Comparison of ENCODE assay signal across 24 mouse cellular contexts in the genomic region with DNA sequence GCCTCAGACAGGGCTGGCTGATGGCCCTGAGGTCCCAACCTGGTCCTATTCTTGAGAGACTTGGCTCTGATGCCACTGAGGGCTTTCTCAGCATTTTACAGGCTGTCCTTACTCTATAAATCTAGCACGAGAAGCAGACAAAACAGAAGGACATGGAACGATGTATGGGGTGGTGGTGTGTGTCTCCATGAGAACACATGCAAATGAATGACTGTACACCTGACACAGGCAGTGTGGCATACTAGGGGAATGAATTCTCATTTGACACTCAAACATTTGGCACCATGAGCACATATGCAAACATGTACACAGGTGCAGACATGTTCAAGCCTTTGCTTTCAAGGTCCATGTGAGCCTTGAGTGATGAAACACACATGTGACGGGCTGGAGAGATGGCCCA.
"Had no signal": no experiment of that assay in that cellular context is flagged by ENCODE, and none has a peak within 500 bp of the region (broad histone marks: within the 10 kb centered on the region; RNA-seq: fewer than 3 reads in every experiment).

No protein-coding gene starts in this region.

- H3K27ac ChIP-seq: heart, embryonic 10.5 days; heart, embryonic 13.5 days; heart, embryonic 15.5 days; hindbrain, embryonic 13.5 days; hindbrain, embryonic 15.5 days; hindbrain, postnatal 0 days; intestine, embryonic 15.5 days; layer of hippocampus, adult 2 months; left cerebral cortex, adult 2 months; limb, embryonic 10.5 days; limb, embryonic 12.5 days had no signal

- H3K27me3 ChIP-seq: heart, embryonic 13.5 days; heart, embryonic 15.5 days; hindbrain, embryonic 13.5 days; hindbrain, embryonic 15.5 days; intestine, embryonic 15.5 days; limb, embryonic 12.5 days had no signal

- H3K4me3 ChIP-seq: heart, embryonic 10.5 days; heart, embryonic 13.5 days; heart, embryonic 15.5 days; hindbrain, embryonic 13.5 days; hindbrain, embryonic 15.5 days; intestine, embryonic 15.5 days; layer of hippocampus, adult 2 months; left cerebral cortex, adult 2 months; limb, embryonic 10.5 days; limb, embryonic 12.5 days had no signal

- ATAC-seq: hindbrain, postnatal 0 days; inflammation-experienced regulatory T-cells, adult 6 months; intestine, embryonic 15.5 days; intestine, postnatal 0 days had no signal

- H3K4me1 ChIP-seq: hindbrain, embryonic 13.5 days; hindbrain, embryonic 15.5 days; intestine, embryonic 15.5 days; limb, embryonic 12.5 days had no signal

- DNase-seq: gastrocnemius, postnatal 14 days; gastrocnemius, postnatal 36 days; heart, adult 11 months; heart, postnatal 14 days; heart, postnatal 36 days; kidney, adult 18-20 months; kidney, adult 8-10 months; kidney, postnatal 10 days; kidney, postnatal 25 days; kidney, postnatal 4 days; liver had no signal
